Mouse (Mus musculus) lung, postnatal 0 days (tissue): ENCODE results near the gene Krtap21-1. TPM values are rescaled to one million over a fixed set of nuclear protein-coding genes. Genes with fewer than 3 reads are reported as not detected.

Experiments
- ATAC-seq: fragments of 200-750 bp; cut with Nextera tagmentation; 2 replicates; pipeline ENCODE4 v1.8.0; 2017; ENCODE audit warnings: moderate library complexity
- DNase-seq: peaks from one replicate; pipeline ENCODE4 v3.0.0-alpha.2; 2016; ENCODE audit warnings: low spot score
- H3K27ac ChIP-seq: fragments of 300-500 bp; sonication (generic); 2 replicates; pipeline ENCODE4 v1.5.1; 2014; ENCODE audit warnings: antibody characterized with exemption, mild to moderate bottlenecking, low read length, mixed read lengths
- H3K27me3 ChIP-seq: fragments of 300-500 bp; sonication (generic); replicated peaks from 2 replicates; pipeline ENCODE4 v1.6.1; 2014; ENCODE audit warnings: low read length, mixed read lengths; ENCODE audit not compliant: insufficient read depth
- H3K36me3 ChIP-seq: fragments of 300-500 bp; sonication (generic); 2 replicates; pipeline ENCODE4 v1.6.1; 2014; ENCODE audit warnings: low read length, mixed read lengths; ENCODE audit not compliant: insufficient read depth
- H3K4me1 ChIP-seq: fragments of 300-500 bp; sonication (generic); 2 replicates; pipeline ENCODE4 v1.6.1; 2014; ENCODE audit warnings: antibody characterized with exemption, low read depth, low read length, mixed read lengths; ENCODE audit not compliant: insufficient read depth
- H3K4me2 ChIP-seq: fragments of 300-500 bp; sonication (generic); replicated peaks from 2 replicates; pipeline ENCODE4 v1.6.1; 2014; ENCODE audit warnings: low read depth, mild to moderate bottlenecking, low read length, moderate library complexity, mixed read lengths
- H3K4me3 ChIP-seq: fragments of 300-500 bp; sonication (generic); 2 replicates; pipeline ENCODE4 v1.5.1; 2014; ENCODE audit warnings: low read depth, low read length
- H3K9ac ChIP-seq: fragments of 300-500 bp; sonication (generic); replicated peaks from 2 replicates; pipeline ENCODE4 v1.6.1; 2014; ENCODE audit warnings: low read depth, mild to moderate bottlenecking
- H3K9me3 ChIP-seq: fragments of 300-500 bp; sonication (generic); 2 replicates; pipeline ENCODE4 v1.6.1; 2016; ENCODE audit warnings: low read length, mixed read lengths
- CTCF ChIP-seq: IDR thresholded peaks from 2 replicates; pipeline ENCODE4 v1.5.1; 2016; ENCODE audit warnings: antibody characterized with exemption, mild to moderate bottlenecking
- EP300 ChIP-seq: IDR thresholded peaks from 2 replicates; pipeline ENCODE4 v1.6.1; 2016; ENCODE audit warnings: antibody characterized with exemption, mild to moderate bottlenecking, control low read depth
- WGBS: fragments of 180-500 bp; shearing (Covaris S2); extraction: QIAGEN DNeasy Blood & Tissue Kit; methylation state at CpG from one replicate; pipeline ENCODE4 v1.1.7; 2014; 5-methylcytosine and 5-hydroxymethylcytosine counted together
- polyA plus RNA-seq: library from polyadenylated mRNA; unstranded; fragments of >200 nt; fragmentation: Nextera tagmentation; extraction: Ambion mirVana; gene quantifications from 2 replicates; pipeline ENCODE4 v1.2.1, GENCODE M21; 2015

Krtap21-1 gene
- not detected in 2 replicates for polyA plus RNA-seq

GRCm38 (mm10) chr16:89403768-89404167 lies at the start of gene Krtap21-1:
TSS of gene Krtap21-1 (minus strand) at chr16:89403868.
- no peak within 1 kb of the TSS for H3K4me3 ChIP-seq
- H3K27me3 ChIP-seq, result no peaks in the 10 kb centered on the region
- H3K9ac ChIP-seq, result no peak within 1 kb of the TSS
- H3K9me3 ChIP-seq, result no peaks in the 10 kb centered on the region
- DNase-seq (no peak), ATAC-seq (no peak)
- TF ChIP-seq CTCF (no peak), EP300 (no peak)
- no peak within 1 kb of the TSS for H3K27ac ChIP-seq
- no peaks in the 10 kb centered on the region for H3K4me1 ChIP-seq
- no peaks in the 10 kb centered on the region for H3K36me3 ChIP-seq
- H3K4me2 ChIP-seq, result no peak within 1 kb of the TSS
- 58% methylated on average over 2 of the region's 2 CpGs for WGBS

DNA sequence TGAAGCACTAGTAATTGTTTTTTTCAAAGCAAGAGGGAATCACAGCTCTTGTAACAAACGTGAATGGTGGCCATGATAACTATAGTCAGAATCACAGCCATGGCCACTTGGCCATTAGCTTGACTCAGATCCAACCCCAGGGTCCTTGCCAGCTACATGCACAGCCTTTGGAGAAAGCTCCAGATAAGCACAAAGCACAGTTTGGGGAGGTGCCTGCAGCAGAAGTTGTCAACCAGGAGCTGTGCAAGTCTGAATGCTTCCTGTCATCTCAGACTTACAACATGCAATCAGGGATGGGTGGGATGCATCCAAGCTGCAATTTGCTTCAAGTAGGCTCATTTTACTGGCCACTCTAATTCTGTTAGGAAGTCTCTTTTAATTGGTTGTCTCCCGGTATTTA lies 25.9 kb upstream of the Krtap21-1 start:
- no peak overlapping the region for H3K9ac ChIP-seq
- H3K4me1 ChIP-seq, result no peaks in the 10 kb centered on the region
- no peaks in the 10 kb centered on the region for H3K9me3 ChIP-seq
- no peak overlapping the region for H3K4me3 ChIP-seq
- 70% methylated on average over 2 of the region's 2 CpGs for WGBS
- no peak for TF ChIP-seq CTCF
- H3K27ac ChIP-seq, result no peak overlapping the region
- no peaks in the 10 kb centered on the region for H3K36me3 ChIP-seq
- ATAC-seq, result no peak
- no peak overlapping the region for H3K4me2 ChIP-seq
- no peak for DNase-seq
- H3K27me3 ChIP-seq, result no peaks in the 10 kb centered on the region

DNA sequence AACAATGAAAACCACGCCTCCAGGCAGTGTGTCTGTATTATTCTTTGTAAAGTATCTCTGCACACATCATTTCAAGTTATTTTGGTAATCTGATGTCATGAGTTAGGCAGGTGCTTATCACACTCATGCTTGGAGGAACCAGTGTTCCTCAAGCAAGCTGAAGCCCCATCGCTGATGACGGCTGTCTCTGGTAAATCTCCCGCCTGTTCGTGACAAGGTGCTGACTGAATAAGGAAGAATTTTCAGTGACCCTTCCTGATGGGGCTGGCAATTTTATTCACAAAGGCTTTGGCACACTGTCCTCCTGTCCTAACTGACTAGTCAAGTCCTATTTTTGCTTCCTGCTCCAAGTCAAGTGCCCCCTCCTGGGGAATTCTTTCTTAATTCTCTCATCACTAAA lies 21.6 kb upstream of the Krtap21-1 start:
- H3K27ac ChIP-seq, result no peak overlapping the region
- peak; percentile 45 for DNase-seq
- peak; percentile 25 for ATAC-seq

DNA sequence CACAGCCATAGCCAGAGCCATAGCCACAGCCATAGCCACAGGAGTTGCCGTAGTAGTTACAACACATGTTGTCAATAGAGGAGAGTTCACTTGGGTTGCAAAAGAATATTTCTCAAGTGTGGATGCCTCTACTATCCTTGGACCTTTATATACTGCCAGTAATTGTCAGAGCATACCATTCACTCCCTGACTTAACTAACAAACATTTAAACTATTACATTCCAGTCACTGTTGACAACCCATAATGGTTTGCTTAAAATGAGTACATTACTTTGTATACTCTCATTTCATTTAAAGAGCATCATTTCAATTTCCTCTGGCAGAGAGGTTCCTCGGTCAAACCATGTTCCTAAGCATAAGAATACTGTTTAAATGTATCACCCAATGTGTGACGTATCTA lies 16.3 kb upstream of the Krtap21-1 start, which contains the start of gene Krtap6-2:
Krtap6-2 (minus strand) TSS at position 101 of the 400 bp plus-strand sequence.
- DNase-seq, result no peak
- H3K9me3 ChIP-seq, result no peaks in the 10 kb centered on the region
- no peaks in the 10 kb centered on the region for H3K36me3 ChIP-seq
- TF ChIP-seq EP300, result no peak
- TF ChIP-seq CTCF, result no peak
- H3K4me2 ChIP-seq, result no peak within 1 kb of the TSS
- H3K4me3 ChIP-seq, result no peak within 1 kb of the TSS
- H3K27ac ChIP-seq, result no peak within 1 kb of the TSS
- H3K9ac ChIP-seq, result no peak within 1 kb of the TSS
- no peaks in the 10 kb centered on the region for H3K27me3 ChIP-seq
- WGBS, result 79% methylated on average over 3 of the region's 3 CpGs
- no peaks in the 10 kb centered on the region for H3K4me1 ChIP-seq
- no peak for ATAC-seq

More for the DNA sequence above, 21.6 kb upstream of the Krtap21-1 start:
- Histone ChIP-seq H3K4me2 (no peak overlapping the region), H3K4me3 (no peak overlapping the region), H3K4me1 (no peaks in the 10 kb centered on the region), H3K9me3 (no peaks in the 10 kb centered on the region), H3K27me3 (no peaks in the 10 kb centered on the region), H3K9ac (no peak overlapping the region), H3K36me3 (no peaks in the 10 kb centered on the region)
- WGBS, result 70% methylated on average over 5 of the region's 5 CpGs
- TF ChIP-seq EP300 (no peak), CTCF (no peak)

- TF ChIP-seq CTCF, result no peak
- TF ChIP-seq EP300, result no peak
- Histone ChIP-seq H3K4me2 (no peak overlapping the region), H3K9me3 (no peaks in the 10 kb centered on the region), H3K36me3 (no peaks in the 10 kb centered on the region), H3K4me3 (no peak overlapping the region), H3K4me1 (no peaks in the 10 kb centered on the region), H3K27ac (no peak overlapping the region), H3K27me3 (no peaks in the 10 kb centered on the region), H3K9ac (no peak overlapping the region)
- ATAC-seq, result no peak
- DNase-seq, result peak; percentile 5
- 73% methylated on average over 3 of the region's 3 CpGs for WGBS
Measured at GRCm38 (mm10) chr16:89416311-89416710, 12.6 kb upstream of the Krtap21-1 start.

GRCm38 (mm10) chr16:89410345-89411068 lies 6.8 kb upstream of the Krtap21-1 start:
- TF ChIP-seq CTCF (no peak), EP300 (no peak)
- 72% methylated on average over 5 of the region's 5 CpGs for WGBS
- no peak overlapping the region for H3K9ac ChIP-seq
- H3K27me3 ChIP-seq, result no peaks in the 10 kb centered on the region
- no peak for DNase-seq
- H3K4me2 ChIP-seq, result no peak overlapping the region
- H3K9me3 ChIP-seq, result no peaks in the 10 kb centered on the region
- no peaks in the 10 kb centered on the region for H3K4me1 ChIP-seq
- H3K27ac ChIP-seq, result no peak overlapping the region
- no peak for ATAC-seq
- no peaks in the 10 kb centered on the region for H3K36me3 ChIP-seq
- no peak overlapping the region for H3K4me3 ChIP-seq
